Mouse (Mus musculus) heart, embryonic 14.5 days (tissue): ENCODE results near the gene Gm4871. TPM values are rescaled to one million over a fixed set of nuclear protein-coding genes. Genes with fewer than 3 reads are reported as not detected.
"Not testable (repeated sequence)": the region's sequence is repeated elsewhere in the genome, so short reads cannot be mapped to it uniquely, and the experiment has no call there.

ENCODE experiments used
- ATAC-seq: fragments of 200-750 bp; cut with Nextera tagmentation; 2 replicates; pipeline ENCODE4 v1.8.0; 2017; ENCODE audit warnings: low read depth, moderate TSS enrichment; ENCODE audit not compliant: insufficient number of reproducible peaks, insufficient read depth, low FRiP score
- H3K27ac ChIP-seq, 2 experiments: fragments of 200-500 bp in 1 of 2; fragments of 300-500 bp in 1 of 2; sonication (generic) in 1 of 2; replicated peaks in 1 of 2; 2 replicates each; pipeline ENCODE4 v1.5.1; 2012 to 2014; ENCODE audit warnings: low read depth in 2 of 2, low read length in 2 of 2, control low read depth in 1 of 2, mild to moderate bottlenecking in 1 of 2, mixed read lengths in 1 of 2; ENCODE audit not compliant: control insufficient read depth in 1 of 2, insufficient read depth in 1 of 2
- H3K27me3 ChIP-seq: fragments of 300-500 bp; sonication (generic); 2 replicates; pipeline ENCODE4 v1.6.1; 2014; ENCODE audit warnings: mild to moderate bottlenecking, low read length, control low read depth; ENCODE audit not compliant: control insufficient read depth, insufficient read depth
- H3K36me3 ChIP-seq: fragments of 300-500 bp; sonication (generic); 2 replicates; pipeline ENCODE4 v1.6.1; 2014; ENCODE audit warnings: mild to moderate bottlenecking, control low read depth, low read length, mixed read lengths; ENCODE audit not compliant: control insufficient read depth, insufficient read depth
- H3K4me1 ChIP-seq, 2 experiments: fragments of 200-500 bp in 1 of 2; fragments of 300-500 bp in 1 of 2; sonication (generic) in 1 of 2; 2 replicates each; pipeline ENCODE4 v1.6.1; 2012 to 2014; ENCODE audit warnings: low read length in 2 of 2, control low read depth in 1 of 2, mixed read lengths in 1 of 2; ENCODE audit not compliant: control insufficient read depth in 2 of 2, insufficient read depth in 2 of 2
- H3K4me2 ChIP-seq: fragments of 300-500 bp; sonication (generic); 2 replicates; pipeline ENCODE4 v1.6.1; 2014; ENCODE audit warnings: mild to moderate bottlenecking, low read length
- H3K4me3 ChIP-seq, 2 experiments: fragments of 200-500 bp in 1 of 2; fragments of 300-500 bp in 1 of 2; sonication (generic) in 1 of 2; 2 replicates each; pipeline ENCODE4 v1.5.1; 2012 to 2014; ENCODE audit warnings: low read length in 2 of 2, mild to moderate bottlenecking in 2 of 2, control low read depth in 1 of 2, low read depth in 1 of 2, moderate library complexity in 1 of 2; ENCODE audit not compliant: control insufficient read depth in 1 of 2, insufficient read depth in 1 of 2
- H3K9ac ChIP-seq: fragments of 300-500 bp; sonication (generic); 2 replicates; pipeline ENCODE4 v1.6.1; 2014; ENCODE audit warnings: mild to moderate bottlenecking, low read length
- H3K9me3 ChIP-seq: fragments of 300-500 bp; sonication (generic); 2 replicates; pipeline ENCODE4 v1.6.1; 2016; ENCODE audit warnings: low read length, control low read depth; ENCODE audit not compliant: control insufficient read depth
- WGBS: fragments of 180-500 bp; shearing (Covaris S2); extraction: QIAGEN DNeasy Blood & Tissue Kit; methylation state at CpG from one replicate; pipeline ENCODE4 v1.1.7; 2014; 5-methylcytosine and 5-hydroxymethylcytosine counted together
- polyA plus RNA-seq: library from polyadenylated mRNA; unstranded; fragments of >200 nt; fragmentation: Nextera tagmentation; extraction: Ambion mirVana; gene quantifications from 2 replicates; pipeline ENCODE4 v1.2.1, GENCODE M21; 2014

Gm4871 gene
- polyA plus RNA-seq: not detected in 2 replicates

GRCm38 (mm10) chr5:145032391-145032790 is at the start of gene Gm4871:
Gene Gm4871, minus strand, starts transcription at chr5:145032754.
- WGBS: 38% methylated on average over 5 of the region's 5 CpGs
- H3K27ac ChIP-seq, H3K4me2 ChIP-seq, H3K4me1 ChIP-seq, ATAC-seq, H3K36me3 ChIP-seq, H3K27me3 ChIP-seq, H3K9ac ChIP-seq, H3K4me3 ChIP-seq, H3K9me3 ChIP-seq: not testable (repeated sequence)

- ATAC-seq: no peak
- Histone ChIP-seq H3K4me3 (no peak overlapping the region), H3K4me2 (no peak overlapping the region), H3K27me3 (no peaks in the 10 kb centered on the region), H3K36me3 (no peaks in the 10 kb centered on the region), H3K27ac (no peak overlapping the region), H3K4me1 (peaks cover 0 to 7% of the 10 kb centered on the region in 2 experiments; a peak in 2 of 4 replicates), H3K9ac (no peak overlapping the region), H3K9me3 (no peaks in the 10 kb centered on the region)
- 82% methylated on average over 10 of the region's 10 CpGs for WGBS
Observed at GRCm38 (mm10) chr5:145081866-145082613, 49.5 kb upstream of the Gm4871 start.

- Histone ChIP-seq H3K36me3 (no peaks in the 10 kb centered on the region), H3K9ac (no peak overlapping the region), H3K27me3 (no peaks in the 10 kb centered on the region), H3K27ac (no peak overlapping the region), H3K4me2 (no peak overlapping the region), H3K4me1 (no peaks in the 10 kb centered on the region), H3K9me3 (0 out of 2 replicates have a peak, but pooled peaks cover 3% of the 10 kb centered on the region), H3K4me3 (no peak overlapping the region)
- no peak for ATAC-seq
- WGBS: 35% methylated on average over 3 of the region's 3 CpGs
Observed at GRCm38 (mm10) chr5:145075081-145075480, 42.5 kb upstream of the Gm4871 start.

GRCm38 (mm10) chr5:145071342-145071741 is 38.8 kb upstream of the Gm4871 start:
- 48% methylated on average over 6 of the region's 6 CpGs for WGBS
- Histone ChIP-seq H3K4me1 (no peaks in the 10 kb centered on the region), H3K27ac (no peak overlapping the region), H3K4me2 (no peak overlapping the region), H3K36me3 (no peaks in the 10 kb centered on the region), H3K4me3 (no peak overlapping the region), H3K27me3 (no peaks in the 10 kb centered on the region), H3K9ac (no peak overlapping the region), H3K9me3 (0 out of 2 replicates have a peak, but pooled peaks cover 3% of the 10 kb centered on the region)
- ATAC-seq: no peak

GRCm38 (mm10) chr5:145069707-145070106 is 37.2 kb upstream of the Gm4871 start:
- H3K27me3 ChIP-seq: no peaks in the 10 kb centered on the region
- H3K27ac ChIP-seq: no peak overlapping the region
- no peaks in the 10 kb centered on the region for H3K4me1 ChIP-seq
- no peak overlapping the region for H3K4me2 ChIP-seq
- 0 out of 2 replicates have a peak, but pooled peaks cover 3% of the 10 kb centered on the region for H3K9me3 ChIP-seq
- H3K4me3 ChIP-seq: no peak overlapping the region
- WGBS: 0% methylated on average over 5 of the region's 5 CpGs
- no peaks in the 10 kb centered on the region for H3K36me3 ChIP-seq
- no peak for ATAC-seq
- no peak overlapping the region for H3K9ac ChIP-seq

- Histone ChIP-seq H3K27me3 (no peaks in the 10 kb centered on the region), H3K4me3 (no peak overlapping the region), H3K4me1 (no peaks in the 10 kb centered on the region), H3K27ac (no peak overlapping the region), H3K36me3 (no peaks in the 10 kb centered on the region), H3K9ac (no peak overlapping the region), H3K9me3 (0 out of 2 replicates have a peak, but pooled peaks cover 3% of the 10 kb centered on the region), H3K4me2 (no peak overlapping the region)
- ATAC-seq: no peak
- 33% methylated on average over 3 of the region's 3 CpGs for WGBS
Observed at GRCm38 (mm10) chr5:145068863-145069262, 36.3 kb upstream of the Gm4871 start.

- H3K4me1 ChIP-seq: no peaks in the 10 kb centered on the region
- 73% methylated on average over 1 of the region's 1 CpGs for WGBS
- H3K4me2 ChIP-seq: no peak overlapping the region
- no peak overlapping the region for H3K27ac ChIP-seq
- no peaks in the 10 kb centered on the region for H3K27me3 ChIP-seq
- ATAC-seq: no peak
- H3K4me3 ChIP-seq: no peak overlapping the region
- no peak overlapping the region for H3K9ac ChIP-seq
- 0 out of 2 replicates have a peak, but pooled peaks cover 3% of the 10 kb centered on the region for H3K9me3 ChIP-seq
- H3K36me3 ChIP-seq: no peaks in the 10 kb centered on the region
Observed at GRCm38 (mm10) chr5:145064765-145065340, 32.3 kb upstream of the Gm4871 start.
